18 mouse cellular contexts compared by ENCODE assay signal in genomic region chr14:30318715-30319437, GRCm38 (mm10).
"Had no signal": no experiment of that assay in that cellular context is flagged by ENCODE, and none has a peak within 500 bp of the region (broad histone marks: within the 10 kb centered on the region; RNA-seq: fewer than 3 reads in every experiment).

No protein-coding gene starts in this region.

- DNase-seq: kidney, adult 11 months; kidney, adult 8-10 months; kidney, postnatal 10 days; kidney, postnatal 4 days; liver, embryonic 13.5 days; lung, adult 2 months; lung, postnatal 10 days; thymus, adult 18-20 months; thymus, postnatal 4 days had no signal

- H3K4me3 ChIP-seq: intestine, embryonic 15.5 days; kidney, embryonic 15.5 days; liver, embryonic 13.5 days; megakaryocyte, embryonic 14.5 days; midbrain, embryonic 10.5 days; midbrain, embryonic 13.5 days; myocyte; neural tube, embryonic 13.5 days had no signal

- H3K27me3 ChIP-seq: intestine, embryonic 15.5 days; kidney, embryonic 15.5 days; liver, embryonic 13.5 days; midbrain, embryonic 13.5 days; neural tube, embryonic 13.5 days had no signal

- H3K27ac ChIP-seq: intestine, embryonic 15.5 days; kidney, embryonic 15.5 days; liver, embryonic 13.5 days; macrophage; midbrain, embryonic 10.5 days; midbrain, embryonic 13.5 days; neural tube, embryonic 13.5 days had no signal

- H3K4me1 ChIP-seq: intestine, embryonic 15.5 days; kidney, embryonic 15.5 days; liver, embryonic 13.5 days; megakaryocyte, embryonic 14.5 days; midbrain, embryonic 10.5 days; midbrain, embryonic 13.5 days; neural tube, embryonic 13.5 days had no signal

- ATAC-seq: intestine, embryonic 15.5 days; midbrain, embryonic 13.5 days; midbrain, embryonic 16.5 days had no signal

- H3K36me3 ChIP-seq: intestine, embryonic 15.5 days; kidney, embryonic 15.5 days; liver, embryonic 13.5 days; midbrain, embryonic 10.5 days; midbrain, embryonic 13.5 days; neural tube, embryonic 13.5 days had no signal
